Mouse (Mus musculus): ENCODE data around the gene Pmel.
A peak's percentile ranks its signal among the peaks of the same experiment; 100 is the strongest.
"Not testable (repeated sequence)": the region's sequence is repeated elsewhere in the genome, so short reads cannot be mapped to it uniquely, and the experiment has no call there.

Pmel gene

DNA sequence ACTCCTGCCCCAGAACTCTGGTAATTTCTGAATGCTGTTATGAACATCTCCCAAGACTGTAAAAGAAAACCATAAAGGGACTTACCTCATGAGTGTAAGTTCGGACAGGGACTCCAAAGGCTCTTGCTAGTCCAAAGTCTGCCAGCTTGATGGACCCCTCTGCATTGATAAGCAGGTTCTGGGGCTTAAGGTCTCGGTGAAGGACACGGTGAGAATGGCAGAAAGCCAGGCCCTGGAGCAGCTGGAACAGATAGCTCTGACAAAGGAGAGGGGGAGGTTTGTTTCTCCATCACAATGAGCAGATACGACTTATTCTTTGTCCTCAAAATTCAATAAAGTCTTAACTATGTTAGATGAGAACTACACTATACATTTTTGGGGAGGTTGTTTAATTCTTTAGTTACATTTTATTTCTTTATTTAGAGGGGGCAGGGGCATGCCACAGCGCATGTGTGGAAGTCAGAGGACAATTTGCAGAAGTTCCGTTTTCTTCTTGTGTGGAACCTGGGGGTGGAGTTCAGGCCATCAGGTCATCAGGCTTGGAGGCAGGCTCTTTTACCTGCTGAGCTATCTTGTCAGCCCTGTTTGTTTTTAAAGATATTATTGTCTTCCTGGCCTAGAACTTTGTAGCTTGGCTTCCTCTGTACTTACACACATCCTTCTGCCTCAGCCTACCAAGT, 1.5 kb upstream of the Pmel start:
- ATAC-seq (ENCODE audit: low TSS enrichment): no peak

DNA sequence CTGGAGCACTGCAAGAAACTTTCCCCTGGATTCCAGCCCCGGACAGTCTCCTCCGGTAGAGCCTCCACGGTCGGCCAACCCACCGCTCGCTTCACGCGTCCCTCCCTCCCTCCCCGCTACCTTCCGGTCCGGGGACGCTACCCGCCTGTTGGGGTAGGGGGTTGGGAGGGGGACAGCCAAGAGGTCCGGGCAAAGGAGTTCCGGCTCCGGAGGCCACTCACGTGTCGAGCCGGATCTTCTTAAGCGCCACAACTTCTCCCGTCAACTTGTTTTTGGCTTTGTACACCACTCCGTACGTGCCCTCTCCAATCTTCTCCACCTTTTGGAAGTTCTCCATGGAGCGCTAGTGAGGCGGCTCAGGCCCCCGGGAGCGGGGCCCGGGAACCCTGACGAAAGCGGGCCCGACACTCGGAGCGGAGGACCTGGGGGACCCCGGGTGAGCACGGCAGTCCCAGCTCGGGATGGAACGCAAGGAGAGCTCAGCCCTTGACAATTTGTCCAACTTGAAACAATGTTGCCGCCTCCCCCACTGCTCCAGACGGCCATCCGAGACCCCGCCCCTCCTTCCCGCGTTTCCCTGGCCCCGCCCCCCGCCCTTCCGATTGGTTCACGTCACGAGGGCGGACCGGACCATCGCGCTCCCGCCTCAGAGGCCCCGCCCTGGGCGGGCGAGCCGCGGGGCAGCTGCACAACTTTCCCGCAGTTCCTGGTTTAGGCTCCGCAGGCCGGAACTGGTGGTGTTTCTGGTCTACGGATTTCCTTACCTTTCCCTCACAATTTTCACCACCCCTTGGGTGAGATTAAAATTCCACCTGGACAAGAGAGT, 709 bp downstream of the Pmel start, which contains the start of gene Cdk2:
TSS of gene Cdk2 (minus strand) at position 541 of the 826 bp plus-strand sequence.
- peak; percentile 93 for ATAC-seq (ENCODE audit: low TSS enrichment)

DNA sequence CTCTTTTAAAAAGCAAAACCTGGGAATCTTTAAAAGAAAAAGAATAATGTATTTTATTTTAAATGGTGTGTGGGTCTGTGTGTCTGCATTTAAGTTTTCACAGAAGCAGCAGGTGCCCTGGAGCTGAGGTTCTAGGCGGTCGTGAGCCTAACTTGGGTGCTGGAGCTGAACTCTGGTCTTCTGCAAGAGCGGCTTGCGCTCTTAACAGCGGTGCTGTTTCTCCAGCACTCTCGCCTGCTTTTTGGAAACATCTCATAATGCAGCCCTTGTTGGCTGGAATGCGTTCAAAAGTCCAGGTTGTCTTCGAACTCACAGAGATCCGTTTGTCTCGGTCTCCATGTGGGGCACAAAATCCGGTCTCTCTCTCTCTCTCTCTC, 1.3 kb downstream of the Pmel start:
- no peak for ATAC-seq (ENCODE audit: low TSS enrichment)

DNA sequence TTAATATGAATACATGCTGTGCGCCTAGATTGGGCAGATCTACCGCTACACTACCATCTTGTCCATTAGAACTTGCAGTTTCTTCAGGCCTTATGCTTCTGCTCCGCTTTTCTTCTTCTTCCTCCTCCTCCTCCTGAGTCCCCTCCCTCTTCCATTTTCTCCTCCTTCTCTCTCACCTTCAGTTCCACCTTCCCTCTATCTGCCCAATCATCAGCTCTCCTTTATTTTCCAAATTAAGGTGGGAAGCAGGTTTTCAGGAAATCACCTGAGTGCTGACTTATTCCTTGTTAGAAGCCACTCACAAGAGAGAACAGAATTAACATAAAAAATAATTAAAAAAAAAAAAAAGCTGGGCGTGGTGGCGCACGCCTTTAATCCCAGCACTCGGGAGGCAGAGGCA, 7.3 kb downstream of the Pmel start:
- not testable (repeated sequence) for ATAC-seq (ENCODE audit: low TSS enrichment)

DNA sequence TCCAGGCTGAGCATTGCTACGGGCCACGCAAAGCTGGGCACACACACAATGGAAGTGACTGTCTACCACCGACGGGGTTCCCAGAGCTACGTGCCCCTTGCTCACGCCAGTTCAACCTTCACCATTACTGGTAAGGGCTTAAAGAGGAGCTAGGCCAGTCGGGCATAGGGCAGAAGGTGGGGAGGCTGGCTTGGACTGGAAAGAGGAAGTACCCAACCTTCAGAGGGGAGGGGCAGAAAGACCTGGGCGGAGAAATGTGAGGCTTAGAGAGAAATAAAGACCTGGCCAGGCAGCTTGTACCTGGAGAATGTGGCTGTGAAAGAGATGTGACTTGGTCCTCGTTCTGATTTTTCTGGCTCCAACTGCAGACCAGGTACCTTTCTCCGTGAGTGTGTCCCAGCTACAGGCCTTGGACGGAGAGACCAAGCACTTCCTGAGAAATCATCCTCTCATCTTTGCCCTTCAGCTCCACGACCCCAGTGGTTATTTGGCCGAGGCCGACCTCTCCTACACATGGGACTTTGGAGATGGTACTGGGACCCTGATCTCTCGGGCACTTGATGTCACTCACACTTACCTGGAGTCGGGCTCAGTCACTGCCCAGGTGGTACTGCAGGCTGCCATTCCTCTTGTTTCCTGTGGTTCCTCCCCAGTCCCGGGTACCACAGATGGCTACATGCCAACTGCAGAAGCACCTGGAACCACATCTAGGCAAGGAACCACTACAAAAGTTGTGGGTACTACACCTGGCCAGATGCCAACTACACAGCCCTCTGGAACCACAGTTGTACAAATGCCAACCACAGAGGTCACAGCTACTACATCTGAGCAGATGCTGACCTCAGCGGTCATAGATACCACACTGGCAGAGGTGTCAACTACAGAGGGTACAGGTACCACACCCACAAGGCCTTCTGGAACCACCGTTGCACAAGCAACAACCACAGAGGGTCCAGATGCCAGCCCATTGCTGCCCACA, 11.9 kb downstream of the Pmel start:
- ATAC-seq (ENCODE audit: low TSS enrichment): no peak

DNA sequence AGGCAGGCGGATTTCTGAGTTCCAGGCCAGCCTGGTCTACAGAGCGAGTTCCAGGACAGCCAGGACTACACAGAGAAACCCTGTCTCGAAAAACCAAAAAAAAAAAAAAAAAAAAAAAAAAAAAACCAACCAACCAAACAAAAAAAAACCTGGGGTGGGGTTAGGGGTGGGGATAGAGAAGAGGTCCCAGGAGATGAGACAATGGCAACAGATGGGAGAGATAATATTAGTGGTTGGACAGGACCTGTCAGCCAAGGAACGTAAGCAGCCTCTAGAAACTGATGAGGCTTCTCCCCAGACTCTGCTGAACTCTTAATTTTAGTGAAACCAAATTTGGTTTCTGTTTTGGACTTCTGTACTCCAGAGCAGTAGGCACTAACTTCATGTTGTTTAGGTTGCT, 21.5 kb downstream of the Pmel start:
- not testable (repeated sequence) for ATAC-seq (ENCODE audit: low TSS enrichment)

DNA sequence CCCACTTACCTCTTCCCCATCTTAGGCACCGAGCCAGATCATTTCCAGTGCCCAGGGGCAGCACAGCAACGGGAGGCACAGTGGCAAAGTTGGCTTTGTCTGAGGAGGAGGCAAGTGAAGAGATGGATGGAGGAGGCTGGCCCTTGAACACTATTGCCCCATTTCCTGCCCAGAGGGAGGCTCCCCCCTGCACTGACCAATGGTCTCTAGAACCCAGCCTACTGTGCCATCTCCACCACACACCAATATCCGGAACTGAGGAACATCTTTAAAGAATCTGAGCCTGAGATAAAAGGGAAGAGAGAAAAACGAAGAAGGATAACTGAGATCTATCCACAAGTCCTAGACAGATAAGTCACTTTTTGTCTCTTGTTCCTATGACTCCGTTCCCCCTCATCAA, 24.1 kb downstream of the Pmel start:
- ATAC-seq (ENCODE audit: low TSS enrichment): no peak

DNA sequence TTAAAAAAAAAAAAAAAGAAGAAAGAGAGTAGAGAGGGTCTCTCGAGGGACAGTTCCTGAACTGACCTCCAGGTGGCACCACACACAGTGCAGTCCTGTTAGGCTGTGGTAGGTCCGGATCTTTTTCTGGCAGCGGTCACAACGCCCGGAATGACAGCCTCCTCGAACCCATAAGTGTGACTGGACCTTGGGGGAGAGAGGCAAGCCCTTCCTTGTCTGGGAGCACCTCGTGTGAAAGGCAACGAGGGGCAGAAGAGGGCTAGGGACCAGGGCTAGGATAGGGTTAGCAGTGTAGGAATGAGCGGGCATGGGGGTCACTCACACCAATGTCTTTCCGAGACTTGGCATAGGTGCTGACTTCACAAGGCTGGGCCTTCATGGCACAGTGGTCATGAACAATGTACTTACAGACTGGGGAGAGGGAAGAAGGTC, 27.0 kb downstream of the Pmel start:
- ATAC-seq (ENCODE audit: low TSS enrichment): peak; percentile 67

DNA sequence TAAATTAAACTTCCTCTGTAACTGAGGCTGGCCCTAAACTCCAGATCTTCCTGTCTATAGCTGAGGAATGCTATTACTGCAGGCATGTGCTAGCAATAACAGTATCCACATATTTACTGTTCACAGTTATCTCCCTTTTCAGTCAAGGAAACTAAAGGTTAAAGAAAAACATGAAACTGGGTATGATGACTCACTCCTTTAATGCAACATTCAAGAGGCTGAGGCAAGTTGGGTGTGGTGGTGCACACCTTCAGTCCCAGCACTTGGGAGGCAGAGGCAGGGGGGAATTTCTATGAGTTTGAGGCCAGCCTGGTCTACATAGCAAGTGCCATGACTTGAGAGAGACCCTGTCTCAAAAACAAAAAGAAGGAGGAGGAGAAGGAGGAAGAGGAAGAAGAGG, 28.0 kb downstream of the Pmel start:
- no peak for ATAC-seq (ENCODE audit: low TSS enrichment)

DNA sequence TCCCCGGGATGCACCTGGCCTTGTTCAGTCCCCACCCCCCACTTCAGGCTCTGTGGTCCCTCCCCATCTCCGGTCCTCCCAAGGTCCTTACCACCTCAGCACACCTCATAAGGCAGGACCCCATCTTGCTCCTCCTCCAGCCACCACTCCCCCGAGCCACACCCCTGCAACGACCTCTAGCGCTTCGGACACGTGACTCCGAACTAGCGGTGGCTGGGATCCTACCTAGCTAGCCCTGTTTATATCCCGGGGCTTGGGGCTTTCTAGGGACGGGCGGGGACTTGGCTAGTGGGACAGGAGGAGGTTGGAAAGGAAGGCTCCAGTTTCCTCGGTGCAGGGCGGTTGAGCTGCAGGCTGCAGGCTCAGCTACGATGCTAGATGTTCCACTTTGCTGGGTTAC, 33.4 kb downstream of the Pmel start:
- ATAC-seq (ENCODE audit: low TSS enrichment): peak; percentile 64

DNA sequence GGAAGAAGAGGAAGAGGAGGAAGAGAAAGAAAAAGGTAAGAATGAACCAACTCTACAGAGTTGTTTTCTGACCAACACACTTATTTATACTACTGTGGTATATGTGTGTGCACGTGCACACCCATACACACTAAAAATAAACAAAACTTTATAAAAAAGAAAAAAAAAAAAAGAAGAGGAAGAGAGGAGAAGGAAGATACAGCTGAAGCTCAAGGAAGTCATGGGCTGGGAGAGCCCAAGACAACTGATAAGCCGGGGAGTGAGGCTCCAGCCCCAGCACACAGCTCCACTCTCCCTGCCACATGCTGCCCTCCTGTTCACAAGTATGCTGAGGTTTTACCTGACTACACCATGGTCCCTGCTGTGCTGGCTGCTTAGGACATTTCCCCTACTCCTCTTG, 36.3 kb downstream of the Pmel start:
- no peak for ATAC-seq (ENCODE audit: low TSS enrichment)

DNA sequence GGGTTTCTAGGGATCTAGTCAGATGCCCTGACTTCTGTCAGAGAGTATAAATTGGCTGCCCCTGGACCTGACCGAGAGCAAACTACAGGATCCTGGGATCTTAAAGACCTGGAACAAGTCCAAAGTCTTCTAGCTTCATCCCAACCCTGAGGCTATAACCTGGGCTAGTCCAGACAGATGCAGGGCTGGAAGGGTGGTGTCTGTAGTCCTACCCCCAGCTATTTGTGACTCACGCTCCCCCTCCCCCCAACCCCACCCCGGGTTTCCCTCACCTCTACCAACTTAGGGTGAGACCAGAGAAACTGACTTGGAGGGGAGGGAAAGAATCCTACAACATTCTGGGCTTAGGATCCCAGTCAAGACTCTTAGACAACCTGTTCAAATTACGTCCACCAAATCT, 38.6 kb downstream of the Pmel start:
- ATAC-seq (ENCODE audit: low TSS enrichment): no peak

DNA sequence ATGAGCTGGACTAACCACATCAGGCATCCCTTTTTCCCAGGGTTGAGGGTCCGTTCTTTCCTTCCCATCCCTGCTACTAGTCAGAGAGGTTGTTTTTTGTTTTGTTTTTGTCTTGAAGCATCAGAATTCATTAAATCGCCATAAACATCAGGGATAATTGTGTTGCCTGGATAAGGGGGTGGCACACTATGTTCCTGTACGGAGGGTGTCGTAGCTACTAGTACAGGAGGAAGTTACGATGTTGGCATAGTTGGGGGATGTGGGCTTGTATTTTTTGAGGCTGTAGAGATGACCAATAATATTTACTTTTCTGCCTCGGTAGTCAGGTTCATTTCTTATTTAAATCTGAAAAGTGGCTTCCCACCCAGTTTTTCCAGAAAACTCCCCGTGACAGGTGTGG, 39.2 kb downstream of the Pmel start:
- no peak for ATAC-seq (ENCODE audit: low TSS enrichment)

DNA sequence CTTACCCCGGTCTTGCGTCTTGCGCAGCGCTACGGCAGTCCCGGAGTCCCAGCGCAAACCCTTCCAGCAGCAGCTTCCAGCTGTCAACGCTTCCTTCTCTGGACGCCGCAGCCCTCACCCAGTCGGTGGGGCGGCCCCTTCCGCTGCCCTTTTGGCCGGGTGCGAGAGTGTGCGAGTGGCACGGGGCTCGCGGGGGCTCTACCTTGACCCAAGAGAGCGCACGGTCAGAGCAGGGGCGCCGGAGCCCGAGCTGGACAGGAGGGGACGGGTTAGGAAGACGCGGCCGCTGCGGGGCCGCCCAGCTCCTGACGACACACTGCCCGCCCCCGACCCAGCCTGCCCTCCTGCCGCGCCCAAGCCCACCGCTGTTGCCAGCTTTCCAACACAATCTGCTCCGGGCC, 39.8 kb downstream of the Pmel start:
- peak; percentile 32 for ATAC-seq (ENCODE audit: low TSS enrichment)

DNA sequence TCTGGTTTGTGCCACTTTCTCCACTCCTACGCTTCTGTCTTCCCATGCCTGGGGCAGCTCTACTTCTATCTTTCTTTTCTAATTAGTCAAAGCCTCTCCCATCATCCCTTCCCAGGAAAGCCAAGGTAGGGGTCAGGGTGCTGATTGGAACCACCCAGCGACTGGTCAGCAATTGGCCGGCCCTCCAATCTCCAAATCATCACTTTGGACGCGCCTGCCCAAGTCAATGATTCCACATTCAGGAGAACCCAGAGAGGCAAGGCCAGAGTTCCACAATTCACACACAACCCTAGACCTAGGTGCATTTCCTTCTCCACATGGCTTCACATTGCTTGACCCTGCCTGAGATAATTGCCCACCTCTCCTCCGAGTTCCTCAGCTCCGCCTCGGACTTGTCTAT, 40.2 kb downstream of the Pmel start:
- no peak; the same call in 1 of the 2 replicates for ATAC-seq (ENCODE audit: low TSS enrichment)

DNA sequence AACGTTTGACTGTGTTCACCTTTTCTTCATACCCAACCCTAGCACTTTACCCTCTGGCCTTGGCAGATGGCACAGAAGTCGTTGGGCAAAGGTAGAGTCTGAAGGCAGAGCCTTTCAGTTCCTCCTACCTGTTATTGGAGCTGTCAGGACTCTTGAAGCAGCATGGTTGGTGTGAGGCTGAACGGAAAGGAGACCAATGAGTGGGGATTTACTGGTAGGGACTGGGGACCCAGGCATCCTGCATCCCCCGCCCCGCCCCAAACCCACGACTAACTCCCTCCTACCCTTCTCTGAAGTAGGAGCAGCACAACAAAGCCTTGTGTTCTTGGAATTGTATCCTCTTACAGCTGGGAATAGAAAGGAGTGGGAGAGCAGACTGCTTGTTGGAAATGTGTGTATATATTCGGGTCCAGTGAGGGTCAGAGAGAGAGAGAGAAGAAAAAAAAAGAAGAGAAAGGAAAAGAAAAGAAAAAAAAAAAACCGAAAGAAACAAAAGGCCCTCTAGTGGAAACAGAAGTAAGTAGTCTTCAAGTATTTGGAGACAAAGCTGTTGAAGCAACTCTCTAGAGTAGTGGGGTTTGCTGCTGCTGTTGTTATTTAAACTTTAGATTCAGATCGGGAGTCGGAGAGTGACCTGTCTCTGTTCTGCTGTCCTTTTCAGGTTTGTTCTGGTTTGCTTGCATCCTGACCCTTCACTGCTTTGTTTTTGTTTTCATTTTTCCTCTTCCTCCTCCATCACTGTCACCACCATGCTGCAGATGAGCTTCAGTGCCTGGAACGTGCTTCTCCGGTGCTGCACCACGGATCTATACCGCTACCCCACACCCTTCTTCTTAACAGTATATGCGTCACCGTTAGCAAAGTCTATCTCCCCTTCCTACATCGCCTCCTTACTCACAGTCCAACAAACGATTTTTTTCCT, 40.9 kb downstream of the Pmel start, which contains the start of gene Dgka:
TSS of gene Dgka (minus strand) at position 176 of the 922 bp plus-strand sequence.
- ATAC-seq (ENCODE audit: low TSS enrichment): no peak

DNA sequence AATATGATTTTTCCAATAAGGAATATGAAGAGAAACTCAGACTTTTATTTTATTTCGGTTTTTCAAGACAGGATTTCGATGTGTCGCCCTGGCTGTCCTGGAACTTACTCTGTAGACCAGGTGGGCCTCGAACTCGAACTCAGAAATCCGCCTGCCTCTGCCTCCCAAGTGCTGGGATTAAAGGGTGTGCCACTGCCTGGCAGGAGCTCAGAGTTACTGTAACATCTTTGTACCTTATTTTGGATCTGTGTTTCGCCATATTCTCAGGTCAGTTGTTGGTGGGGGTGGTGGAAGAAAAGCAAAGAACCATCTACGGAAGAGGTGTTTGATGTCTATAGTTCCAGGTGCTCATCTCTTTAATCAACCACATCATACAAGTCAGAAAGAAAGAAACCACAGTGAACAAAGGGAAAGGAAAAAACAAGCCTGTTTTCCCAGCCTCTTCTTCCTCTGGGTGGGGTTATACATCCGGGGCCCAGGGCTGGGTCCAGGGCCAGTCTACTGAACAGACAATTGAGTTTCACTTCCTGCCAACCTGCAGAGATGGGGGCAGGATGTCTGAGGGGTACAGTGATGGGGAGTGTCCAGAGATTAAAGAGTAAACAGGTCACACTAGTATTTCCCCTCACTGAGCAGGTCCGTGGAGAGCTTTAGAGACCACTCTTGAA, 42.1 kb downstream of the Pmel start:
- no peak for ATAC-seq (ENCODE audit: low TSS enrichment)

DNA sequence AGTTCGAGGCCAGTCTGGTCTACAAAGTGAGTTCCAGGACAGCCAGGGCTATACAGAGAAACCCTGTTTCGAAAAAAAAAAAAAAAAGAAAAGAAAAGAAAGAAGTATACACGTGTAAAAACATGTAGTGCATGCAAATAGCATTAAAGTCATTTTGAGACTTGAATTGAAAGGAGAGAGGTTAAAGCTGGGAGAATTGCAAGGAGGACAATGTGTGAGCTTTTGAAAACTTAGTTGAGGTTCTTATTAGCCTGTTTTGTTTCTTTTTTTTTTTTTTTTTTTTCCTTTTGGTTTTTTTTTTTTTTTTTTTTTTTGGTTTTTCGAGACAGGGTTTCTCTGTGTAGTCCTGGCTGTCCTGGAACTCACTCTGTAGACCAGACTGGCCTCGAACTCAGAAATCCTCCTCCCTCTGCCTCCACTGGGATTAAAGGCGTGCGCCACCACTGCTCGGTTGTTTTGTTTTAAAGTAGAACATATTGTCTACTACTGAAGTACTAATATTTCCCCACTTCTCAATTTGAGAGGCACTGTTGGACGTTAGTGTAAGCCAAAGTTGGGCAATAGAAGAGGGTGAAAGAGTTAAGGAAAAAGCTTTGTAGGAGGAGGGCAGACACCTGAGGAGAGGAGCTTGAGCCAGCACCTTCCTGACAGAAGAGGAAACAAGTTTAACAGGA, 43.1 kb downstream of the Pmel start:
- no peak for ATAC-seq (ENCODE audit: low TSS enrichment)

DNA sequence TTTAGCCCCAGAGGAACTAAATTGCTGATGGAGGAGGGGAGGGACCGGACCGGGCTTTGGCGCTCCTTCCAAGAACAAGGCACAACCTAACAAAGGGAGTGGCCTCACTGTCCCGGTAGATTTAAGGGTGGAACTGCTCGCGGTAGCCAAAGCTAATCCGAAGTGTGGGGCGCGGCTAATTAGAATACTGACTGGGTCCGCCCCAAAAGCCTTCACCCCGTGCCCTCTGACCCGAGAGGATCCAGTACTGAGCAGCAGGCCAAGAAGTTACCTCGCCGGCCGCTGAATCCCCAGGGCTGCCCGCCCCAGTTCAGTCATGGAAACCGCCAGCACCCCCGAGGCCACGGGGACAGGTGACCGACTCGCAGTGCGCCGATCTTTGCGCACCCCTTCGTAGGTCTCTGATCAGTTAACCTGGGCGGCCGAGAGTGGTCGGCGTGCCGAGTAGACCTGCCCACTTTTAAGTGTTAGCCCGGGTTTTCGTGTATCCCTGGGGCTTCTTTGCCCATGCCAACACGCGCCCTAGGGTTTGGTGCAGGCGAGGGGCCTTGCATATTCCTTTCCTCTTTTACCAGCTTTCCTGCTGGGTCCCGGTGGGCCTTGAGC, 43.8 kb downstream of the Pmel start, which contains the start of gene Pym1:
TSS of gene Pym1 (plus strand) at position 244 of the 606 bp plus-strand sequence.
- peak; percentile 35 for ATAC-seq (ENCODE audit: low TSS enrichment)

All from frontal cortex, adult (tissue).